Mouse (Mus musculus) heart, postnatal 36 days (tissue): ENCODE data around the gene Stk32c. TPM values are rescaled to one million over a fixed set of nuclear protein-coding genes. Genes with fewer than 3 reads are reported as not detected.

Experiments used
- DNase-seq, 2 experiments: peaks; one replicate each; pipeline ENCODE4 v3.0.0; 2021 to 2022
- intact Hi-C: fragments of 180-260 bp; cut with DNase I; formaldehyde crosslinking; loops from one replicate; pipeline ENCODE4 v1.15.1; 2025
- total RNA-seq, 2 experiments: library from RNA; stranded (reverse); gene quantifications; 2 replicates each; pipeline ENCODE4 v1.2.3; 2021

Stk32c gene
- total RNA-seq, 2 experiments from 2014 or later: 0.60 to 0.86 TPM

GRCm38 (mm10) chr7:139208773-139209095, 4.4 kb downstream of the Stk32c start:
- DNase-seq: no peak
- intact Hi-C loops: loop anchor here (1.0 kb wide), 2 partner anchors 25 to 91 kb away; no protein-coding TSS in a partner anchor

DNA sequence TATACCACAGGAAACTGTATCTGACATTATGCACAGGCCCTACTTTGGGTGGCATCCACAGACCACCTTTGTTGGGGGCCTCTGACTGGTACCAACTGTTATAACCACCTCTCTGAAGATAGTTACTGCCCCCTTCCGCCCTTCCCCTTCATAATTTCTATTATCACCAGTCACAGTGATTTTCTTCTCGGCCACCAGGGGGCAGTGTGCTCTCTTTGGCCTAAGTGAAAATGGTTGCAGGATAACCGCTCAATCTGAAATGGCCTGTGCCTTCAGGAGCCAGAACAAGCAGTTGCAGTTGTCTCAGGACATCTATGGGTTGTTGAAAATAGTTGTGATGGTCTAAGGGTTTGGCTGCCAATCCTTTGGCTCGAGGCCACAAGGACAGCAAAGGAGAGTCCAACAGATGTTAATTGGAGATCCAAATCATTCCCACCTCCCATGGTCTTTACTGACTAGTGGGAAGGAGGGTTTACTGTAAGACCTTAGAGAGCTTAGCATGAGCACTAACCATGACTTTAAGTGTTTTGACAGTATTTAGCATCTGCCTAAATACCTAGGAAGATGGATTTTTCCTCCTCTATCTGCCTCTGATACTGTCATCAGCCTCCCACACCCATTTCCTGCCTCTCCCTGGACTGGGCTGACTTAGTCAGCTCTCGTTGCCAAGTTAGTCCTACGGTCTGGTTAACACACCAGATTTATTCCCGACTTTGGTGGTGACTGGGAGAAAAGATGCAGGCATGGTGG, 4.9 kb downstream of the Stk32c start:
- peak in 1 of 2 experiments; percentile 58 for DNase-seq
- intact Hi-C loops: loop anchor here (1.0 kb wide), 2 partner anchors 25 to 91 kb away; no protein-coding TSS in a partner anchor

DNA sequence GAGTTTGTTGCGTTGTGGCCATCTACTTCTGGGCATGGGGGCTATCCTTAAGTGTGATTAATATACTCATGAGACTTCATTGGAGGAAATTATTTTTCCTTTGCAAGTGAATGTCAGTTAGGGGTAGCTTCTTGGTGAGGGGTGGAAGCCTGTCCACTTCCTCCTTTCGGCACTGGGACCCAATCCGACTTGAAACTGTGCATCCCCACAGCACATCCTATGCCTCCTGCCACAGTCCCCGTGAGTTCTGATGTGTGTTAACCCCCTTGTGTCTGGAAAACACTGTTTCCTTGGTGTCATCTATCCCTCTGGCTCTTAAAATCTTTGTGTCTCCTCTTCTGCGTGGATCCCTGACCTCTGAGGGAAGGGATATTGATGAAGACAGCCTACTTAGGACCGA, 11.9 kb downstream of the Stk32c start:
- no peak for DNase-seq

DNA sequence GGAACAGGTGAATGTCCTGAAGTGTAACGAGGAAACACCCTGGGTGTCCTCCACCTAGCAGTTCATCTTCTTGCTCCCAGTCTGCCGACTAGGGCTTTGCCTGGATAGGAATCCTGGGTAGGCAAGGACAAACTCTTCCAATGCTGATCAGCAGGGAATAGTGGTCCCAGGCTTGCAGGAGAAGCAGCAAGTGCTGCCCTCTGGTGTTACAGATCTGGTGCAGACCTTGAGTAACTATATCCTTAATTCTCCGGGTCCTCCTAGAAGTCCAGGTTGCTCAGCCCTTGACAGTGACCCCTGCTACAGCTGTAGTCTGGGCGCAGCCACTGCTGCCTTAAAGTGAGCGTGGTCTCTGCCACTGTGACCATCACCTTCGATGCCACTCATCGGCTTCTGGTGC, 13.0 kb downstream of the Stk32c start:
- intact Hi-C loops: loop anchor here (1.0 kb wide), 1 partner anchor 78 kb away; no protein-coding TSS in a partner anchor

More for the DNA sequence above, 11.9 kb downstream of the Stk32c start:
- intact Hi-C loops: no loop called here

DNA sequence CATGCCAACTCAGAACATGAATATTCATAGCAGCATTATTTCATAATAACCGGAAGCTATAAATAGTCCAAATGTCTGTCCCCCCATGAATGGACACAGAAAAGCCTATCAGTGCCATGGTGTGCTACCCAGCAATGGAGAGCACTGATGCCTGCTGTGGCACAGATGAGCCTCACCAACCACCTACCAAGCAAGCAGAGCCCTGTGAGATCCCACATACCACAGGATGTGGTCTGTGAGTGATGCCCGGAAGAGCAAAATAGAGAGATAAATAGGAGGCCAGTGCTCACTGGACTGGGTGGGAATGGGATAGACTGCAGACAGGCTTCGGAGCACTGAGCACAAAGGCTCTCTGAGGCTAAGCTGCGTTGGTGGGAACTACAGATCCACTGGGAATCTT, 16.1 kb downstream of the Stk32c start:
- no peak for DNase-seq
- intact Hi-C loops: loop anchor here (5.0 kb wide), 1 partner anchor 40 kb away; no protein-coding TSS in a partner anchor

More for the DNA sequence above, 13.0 kb downstream of the Stk32c start:
- peak; percentile 60 to 62 for DNase-seq

GRCm38 (mm10) chr7:139191619-139192018, 21.5 kb downstream of the Stk32c start:
- intact Hi-C loops: no loop called here
- DNase-seq: no peak

DNA sequence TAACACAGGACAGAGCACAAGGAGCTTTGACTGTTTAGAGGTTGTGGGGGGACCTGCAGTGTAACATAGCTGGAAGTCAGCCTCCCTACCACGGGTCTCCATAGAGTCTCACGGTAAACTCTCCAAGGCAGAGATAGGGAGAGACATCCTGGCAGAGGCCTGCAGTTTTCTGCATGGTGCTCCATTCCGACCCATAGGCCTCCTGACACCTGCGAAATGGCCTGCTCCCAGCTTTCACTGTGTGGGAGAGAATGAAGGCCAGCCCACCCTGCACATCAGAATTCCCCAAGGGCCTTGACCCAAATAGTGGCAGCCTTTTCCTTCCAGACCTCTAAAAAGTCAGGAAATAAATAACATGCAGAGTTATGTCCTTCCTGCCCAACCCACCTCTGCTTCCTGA, 22.5 kb downstream of the Stk32c start:
- DNase-seq: no peak
- intact Hi-C loops: no loop called here

DNA sequence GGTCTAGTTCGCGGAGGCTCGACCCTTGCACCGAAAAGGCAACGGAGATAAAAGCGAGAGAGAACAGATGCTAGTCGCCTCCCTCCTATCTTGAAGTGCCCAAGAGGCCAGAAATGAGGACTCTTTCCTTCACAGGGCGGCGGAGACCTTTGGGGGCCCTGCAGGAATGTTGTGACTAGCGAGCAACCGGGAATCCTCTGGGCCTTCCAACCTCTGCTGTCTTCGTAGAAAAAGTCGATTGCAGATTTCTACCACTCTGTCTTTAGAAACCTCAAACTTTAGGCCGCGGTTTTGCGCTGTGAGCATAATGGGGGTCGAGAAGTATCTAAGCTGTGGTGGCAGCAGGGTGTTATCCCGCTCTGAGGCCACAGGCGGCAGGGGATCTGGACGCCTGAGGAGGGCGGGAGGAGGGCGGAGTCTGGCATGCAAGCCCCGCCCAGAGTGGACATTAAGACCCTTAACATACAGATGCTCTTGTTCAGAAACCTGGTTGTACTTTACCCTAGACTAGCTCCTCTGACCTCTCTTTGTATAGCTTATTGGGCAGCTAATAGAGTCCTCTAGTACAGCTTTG, 24.4 kb downstream of the Stk32c start:
- intact Hi-C loops: loop anchor here (5.0 kb wide), 1 partner anchor 41 kb away; no protein-coding TSS in a partner anchor
- no peak for DNase-seq

DNA sequence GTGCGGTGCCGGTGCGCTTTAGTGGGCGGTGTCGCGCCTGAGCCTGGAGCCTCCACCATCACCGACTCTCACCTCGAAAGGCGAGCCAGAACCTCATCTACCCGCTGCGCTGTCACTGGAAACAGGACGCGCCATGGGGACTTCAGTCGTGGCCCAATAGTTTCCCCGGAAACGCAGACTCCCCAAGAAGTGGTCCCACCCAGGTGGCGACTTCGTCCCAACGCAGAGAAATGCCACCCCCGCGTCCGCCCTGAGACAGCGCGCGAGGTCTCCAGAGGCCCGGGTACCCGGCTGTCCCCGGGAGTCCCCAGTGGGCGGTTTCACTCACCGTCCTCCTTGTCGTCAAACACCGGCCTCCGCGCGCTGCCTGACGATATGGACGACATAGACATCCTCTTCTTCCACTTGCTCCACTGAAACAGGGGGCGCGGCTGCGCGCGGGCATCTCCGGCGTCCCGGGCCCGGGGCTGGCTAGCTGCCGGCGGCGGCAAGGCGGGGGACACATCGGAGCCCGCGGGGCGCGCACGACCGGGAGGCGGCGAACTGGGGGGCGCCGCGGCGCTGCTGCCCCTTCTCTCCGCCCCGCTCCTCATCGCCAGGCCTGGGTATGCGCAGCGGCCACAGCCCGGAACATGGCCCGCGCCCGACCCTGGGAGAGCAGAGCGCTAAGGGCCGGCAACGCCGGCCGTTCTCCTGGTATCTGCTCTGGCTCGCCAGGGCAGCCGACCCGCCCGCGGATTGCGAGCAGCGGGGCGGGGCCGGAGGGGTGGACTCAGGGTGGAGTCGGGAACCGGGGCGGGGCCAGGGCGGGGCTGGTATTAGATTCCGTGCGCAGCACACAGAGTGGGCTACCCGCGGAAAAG, 25.1 kb downstream of the Stk32c start:
- intact Hi-C loops: loop anchor here (5.0 kb wide), 1 partner anchor 41 kb away; no protein-coding TSS in a partner anchor
- peak; percentile 72 to 77 for DNase-seq

DNA sequence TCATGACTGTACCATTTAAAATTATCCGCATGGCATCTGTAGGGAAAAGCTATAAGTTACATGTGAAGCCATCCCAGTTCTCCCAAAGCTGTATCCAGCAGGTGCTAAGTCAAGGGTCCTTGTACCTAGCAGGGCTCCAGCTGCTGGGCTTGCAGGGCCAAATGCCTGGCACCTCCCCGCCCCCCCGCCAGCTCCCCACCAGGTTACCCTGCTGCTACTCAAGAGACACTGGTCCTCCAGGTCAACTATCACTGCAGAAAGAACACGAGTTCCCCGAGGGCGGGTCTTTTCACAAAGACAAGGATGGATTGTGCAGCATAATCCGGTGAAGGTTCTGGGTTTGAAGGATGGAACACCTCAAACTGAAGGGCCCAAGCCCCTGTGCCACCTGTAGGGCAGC, 25.8 kb downstream of the Stk32c start:
- no peak for DNase-seq
- intact Hi-C loops: loop anchor here (5.0 kb wide), 1 partner anchor 40 kb away; no protein-coding TSS in a partner anchor

DNA sequence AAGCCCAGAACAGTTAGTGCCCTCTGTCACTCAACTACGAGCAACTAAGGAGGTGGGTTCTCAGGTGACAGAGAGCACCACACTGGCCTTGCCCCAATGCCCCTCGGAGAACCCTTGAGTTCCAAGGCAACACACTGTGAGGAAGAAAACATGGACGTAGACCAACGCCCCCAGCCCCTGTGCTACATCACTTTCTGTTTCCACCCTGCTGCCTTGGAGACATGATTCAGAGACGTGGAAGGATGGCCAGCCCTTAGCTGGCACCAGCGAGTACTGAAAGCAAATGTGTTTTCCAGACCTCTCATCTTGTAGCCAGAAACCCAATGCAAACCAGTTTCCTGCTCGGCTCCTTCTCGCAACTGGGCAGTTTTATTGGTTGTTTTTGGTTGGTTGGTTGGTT, 26.7 kb downstream of the Stk32c start:
- intact Hi-C loops: loop anchor here (5.0 kb wide), 1 partner anchor 39 kb away; no protein-coding TSS in a partner anchor

GRCm38 (mm10) chr7:139185971-139186370, 27.1 kb downstream of the Stk32c start:
- intact Hi-C loops: loop anchor here (5.0 kb wide), 1 partner anchor 39 kb away; no protein-coding TSS in a partner anchor

More for the DNA sequence above, 26.7 kb downstream of the Stk32c start:
- no peak for DNase-seq

DNA sequence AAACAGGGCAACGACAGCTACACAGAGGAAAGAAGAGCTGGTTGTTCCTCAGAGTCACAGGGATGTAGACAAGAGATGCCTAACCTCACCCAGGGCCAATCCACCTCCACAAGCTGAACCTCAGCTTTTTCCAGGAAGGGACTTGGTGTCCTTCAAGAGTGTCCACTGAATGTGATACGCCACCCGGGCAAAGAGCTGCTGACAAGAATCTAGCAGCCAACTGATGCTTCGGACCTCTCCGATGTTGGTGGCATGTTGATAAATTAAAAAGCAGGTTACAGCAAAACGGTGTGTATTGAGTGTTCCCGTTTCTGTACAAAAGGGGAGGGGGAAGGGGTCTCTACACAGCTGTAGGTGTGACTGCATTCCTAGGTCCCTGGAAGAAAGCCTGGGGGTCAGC, 28.3 kb downstream of the Stk32c start:
- no peak for DNase-seq
- intact Hi-C loops: loop anchor here (5.0 kb wide), 1 partner anchor 38 kb away; no protein-coding TSS in a partner anchor

More at GRCm38 (mm10) chr7:139185971-139186370, 27.1 kb downstream of the Stk32c start:
- DNase-seq: no peak

- intact Hi-C loops: no loop called here
- DNase-seq: no peak
Observed at GRCm38 (mm10) chr7:139184396-139184795, 28.7 kb downstream of the Stk32c start.

- DNase-seq: no peak
- intact Hi-C loops: no loop called here
Observed at GRCm38 (mm10) chr7:139180058-139180457, 33.0 kb downstream of the Stk32c start.

GRCm38 (mm10) chr7:139179299-139179698, 33.8 kb downstream of the Stk32c start:
- intact Hi-C loops: no loop called here
- DNase-seq: no peak

DNA sequence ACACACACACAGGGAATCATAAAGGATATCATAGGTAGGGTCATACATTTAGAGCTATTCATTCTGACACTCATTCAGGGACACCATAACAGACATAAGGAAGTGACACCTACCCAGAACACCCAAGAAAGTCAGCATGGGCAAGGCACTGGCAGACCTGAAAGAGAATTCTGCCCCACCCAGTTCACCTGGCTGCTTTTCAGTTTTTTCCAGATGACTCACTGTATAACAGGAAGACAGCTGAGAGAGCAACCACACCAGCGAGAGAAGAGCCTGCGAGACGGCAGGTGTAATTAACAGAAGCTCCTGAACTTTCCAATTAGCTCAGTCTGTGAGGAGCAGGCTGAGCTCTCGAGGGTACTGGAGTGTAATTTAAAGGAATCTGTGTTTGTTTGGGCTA, 44.0 kb downstream of the Stk32c start:
- DNase-seq: no peak
- intact Hi-C loops: no loop called here

GRCm38 (mm10) chr7:139164410-139164809, 48.7 kb downstream of the Stk32c start:
- intact Hi-C loops: no loop called here
- DNase-seq: no peak

DNA sequence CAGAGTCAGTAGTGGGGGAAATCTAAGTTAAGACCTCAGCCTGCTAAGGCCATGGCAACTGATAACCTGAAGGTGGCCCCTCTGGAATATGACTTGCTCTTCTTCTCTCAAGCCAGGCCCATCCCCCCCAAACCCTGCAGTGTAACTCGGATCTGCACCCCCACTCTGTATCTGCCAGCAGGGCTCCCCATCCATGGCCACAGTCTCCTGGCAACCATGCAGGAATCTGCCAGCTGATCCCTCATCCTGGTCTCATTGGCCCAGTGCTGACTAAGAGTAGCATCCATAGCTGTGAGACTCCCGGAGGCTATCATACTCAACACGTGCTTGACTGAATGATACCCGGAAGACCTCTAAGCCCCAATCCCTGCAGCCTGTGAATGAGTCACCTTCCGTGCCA, 54.2 kb downstream of the Stk32c start:
- no peak for DNase-seq
- intact Hi-C loops: loop anchor here (5.0 kb wide), 1 partner anchor 38 kb away; no protein-coding TSS in a partner anchor

- no peak for DNase-seq
- intact Hi-C loops: loop anchor here (5.0 kb wide), 1 partner anchor 39 kb away; no protein-coding TSS in a partner anchor
Observed at GRCm38 (mm10) chr7:139158549-139158948, 54.6 kb downstream of the Stk32c start.
